Mouse (Mus musculus) E14TG2a.4 (cell line): ENCODE measurements around the gene Psap.

Experiments used
- H3K27me3 ChIP-seq: 2 replicates; pipeline ENCODE4 v1.6.1; 2014; ENCODE audit warnings: low read length, control low read depth; ENCODE audit not compliant: insufficient read depth
- H3K36me3 ChIP-seq: 2 replicates; pipeline ENCODE4 v1.6.1; 2014; ENCODE audit warnings: low read length, control low read depth; ENCODE audit not compliant: insufficient read depth
- H3K4me1 ChIP-seq: replicated peaks from 2 replicates; pipeline ENCODE4 v1.6.1; 2014; ENCODE audit warnings: low read depth, low read length, control low read depth
- H3K4me3 ChIP-seq: replicated peaks from 2 replicates; pipeline ENCODE4 v1.5.1; 2014; ENCODE audit warnings: mild to moderate bottlenecking, low read length
- H3K9me3 ChIP-seq: 2 replicates; pipeline ENCODE4 v1.6.1; 2014; ENCODE audit warnings: low read length, control low read depth
- CTCF ChIP-seq: conservative IDR thresholded peaks from 2 replicates; pipeline ENCODE4 v1.5.1; 2014; ENCODE audit warnings: low read length
- NANOG ChIP-seq: IDR thresholded peaks from 2 replicates; pipeline ENCODE4 v1.6.1; 2014; ENCODE audit warnings: borderline replicate concordance, low read length, mixed read lengths
- POU5F1 ChIP-seq: IDR thresholded peaks from 2 replicates; pipeline ENCODE4 v1.6.1; 2014; ENCODE audit warnings: low read length, borderline replicate concordance

Gene Psap

GRCm38 (mm10) chr10:60299636-60300035, 22.2 kb downstream of the Psap start:
- no peaks in the 10 kb centered on the region for H3K27me3 ChIP-seq
- no peak for TF ChIP-seq NANOG
- TF ChIP-seq CTCF = no peak
- TF ChIP-seq POU5F1 = no peak
- peaks cover 74% of the 10 kb centered on the region for H3K36me3 ChIP-seq
- H3K4me1 ChIP-seq = peaks cover 35% of the 10 kb centered on the region
- H3K9me3 ChIP-seq = no peaks in the 10 kb centered on the region
- H3K4me3 ChIP-seq = peak overlapping the region; percentile 69

- Histone ChIP-seq H3K36me3 (peaks cover 42% of the 10 kb centered on the region), H3K4me3 (no peak overlapping the region), H3K4me1 (peaks cover 45% of the 10 kb centered on the region), H3K27me3 (no peaks in the 10 kb centered on the region), H3K9me3 (no peaks in the 10 kb centered on the region)
- TF ChIP-seq NANOG (no peak), POU5F1 (no peak), CTCF (no peak)
Measured at GRCm38 (mm10) chr10:60303419-60303818, 26.0 kb downstream of the Psap start.

DNA sequence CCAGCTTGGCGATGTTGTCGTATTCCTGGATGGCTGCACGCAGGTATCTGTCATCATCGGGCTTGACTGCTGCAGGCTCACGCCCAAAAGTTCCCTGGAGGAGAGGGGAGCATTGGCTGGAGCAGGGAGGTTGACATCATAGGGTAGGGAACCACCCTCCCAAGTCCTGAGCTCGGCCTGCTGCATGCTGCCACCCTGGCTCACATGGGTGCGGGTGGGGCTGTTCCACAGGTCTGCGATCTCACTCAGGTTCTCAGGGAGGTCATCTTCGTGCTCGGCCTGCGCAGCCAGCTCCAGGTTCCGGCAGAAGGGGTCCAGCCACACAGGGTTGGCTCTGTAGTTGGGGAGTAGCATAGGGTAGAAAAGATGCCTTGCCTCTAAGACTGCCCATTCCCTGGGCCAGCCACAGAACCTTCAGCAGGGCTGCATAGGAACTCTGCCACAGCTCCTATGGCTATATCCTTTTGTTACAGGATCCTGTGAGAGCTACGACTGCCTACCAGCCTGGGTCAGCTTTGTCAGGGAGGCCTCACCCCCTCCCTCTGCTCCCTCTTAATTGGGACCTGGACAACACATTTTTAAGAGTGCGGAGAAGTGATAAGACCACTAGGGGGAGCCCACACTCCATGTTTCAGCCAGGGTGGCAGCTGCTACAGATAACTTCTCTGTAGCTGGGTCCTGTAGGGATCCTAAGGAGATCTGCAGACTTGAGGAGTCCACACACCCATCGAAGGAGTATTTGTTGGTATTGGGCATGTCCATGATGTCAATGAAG, 27.6 kb downstream of the Psap start:
- no peaks in the 10 kb centered on the region for H3K27me3 ChIP-seq
- peaks cover 26% of the 10 kb centered on the region for H3K36me3 ChIP-seq
- peak; percentile 44 for TF ChIP-seq CTCF
- TF ChIP-seq POU5F1 = no peak
- TF ChIP-seq NANOG = no peak
- H3K4me1 ChIP-seq = peaks cover 33% of the 10 kb centered on the region
- no peaks in the 10 kb centered on the region for H3K9me3 ChIP-seq
- H3K4me3 ChIP-seq = 0 out of 2 replicates have a peak overlapping the region, but pooled peaks have one; percentile 20

- no peaks in the 10 kb centered on the region for H3K9me3 ChIP-seq
- H3K4me1 ChIP-seq = peaks cover 8% of the 10 kb centered on the region
- TF ChIP-seq NANOG (no peak), POU5F1 (no peak), CTCF (no peak)
- no peaks in the 10 kb centered on the region for H3K36me3 ChIP-seq
- no peaks in the 10 kb centered on the region for H3K27me3 ChIP-seq
- no peak overlapping the region for H3K4me3 ChIP-seq
Measured at GRCm38 (mm10) chr10:60310629-60311028, 33.2 kb downstream of the Psap start.

DNA sequence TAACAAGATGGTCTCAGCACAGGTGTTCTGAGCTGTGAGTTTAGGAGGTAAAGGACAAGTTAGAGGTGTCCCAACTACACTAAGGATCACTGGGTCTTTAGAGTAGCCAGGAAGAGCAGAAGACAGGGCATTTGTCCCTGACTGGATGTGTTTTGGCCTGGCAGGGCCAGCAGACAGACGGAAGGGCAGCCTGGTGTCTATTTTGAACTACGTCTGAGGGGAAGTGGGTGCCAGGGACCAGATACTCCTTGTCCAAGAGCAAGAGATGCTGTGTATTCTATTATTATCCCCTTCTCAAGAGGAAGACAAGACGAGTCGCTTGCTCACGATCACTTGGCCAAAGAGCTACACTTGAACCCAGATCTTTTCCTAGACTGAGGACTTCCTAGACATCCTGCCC, 36.2 kb downstream of the Psap start:
- H3K4me3 ChIP-seq = no peak overlapping the region
- H3K27me3 ChIP-seq = no peaks in the 10 kb centered on the region
- no peak for TF ChIP-seq CTCF
- no peak for TF ChIP-seq POU5F1
- TF ChIP-seq NANOG = no peak
- no peaks in the 10 kb centered on the region for H3K36me3 ChIP-seq
- no peaks in the 10 kb centered on the region for H3K9me3 ChIP-seq
- H3K4me1 ChIP-seq = no peaks in the 10 kb centered on the region; the same call in 1 of the 2 replicates

DNA sequence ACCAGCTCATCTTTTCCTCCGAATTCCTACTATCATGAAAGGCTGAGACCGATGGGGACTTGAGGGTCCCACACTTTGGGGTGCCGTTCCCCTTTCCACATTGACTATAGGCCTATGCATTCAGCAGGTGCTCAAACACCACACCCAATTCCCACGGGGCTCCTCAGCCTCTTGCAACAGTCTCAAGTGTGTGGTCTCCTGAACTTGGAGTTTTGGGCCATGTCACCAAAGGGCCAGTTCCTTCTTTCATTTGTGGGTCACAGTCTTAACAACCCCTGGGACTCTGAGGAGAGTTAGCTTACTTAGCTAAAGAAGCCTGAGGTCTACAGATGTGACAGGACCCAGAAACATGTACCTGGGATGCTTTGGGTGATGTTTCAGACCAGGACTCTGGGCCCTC, 38.7 kb downstream of the Psap start:
- H3K27me3 ChIP-seq = no peaks in the 10 kb centered on the region
- H3K36me3 ChIP-seq = no peaks in the 10 kb centered on the region
- TF ChIP-seq POU5F1 = no peak
- H3K4me3 ChIP-seq = no peak overlapping the region
- no peaks in the 10 kb centered on the region for H3K9me3 ChIP-seq
- no peaks in the 10 kb centered on the region; the same call in 1 of the 2 replicates for H3K4me1 ChIP-seq

DNA sequence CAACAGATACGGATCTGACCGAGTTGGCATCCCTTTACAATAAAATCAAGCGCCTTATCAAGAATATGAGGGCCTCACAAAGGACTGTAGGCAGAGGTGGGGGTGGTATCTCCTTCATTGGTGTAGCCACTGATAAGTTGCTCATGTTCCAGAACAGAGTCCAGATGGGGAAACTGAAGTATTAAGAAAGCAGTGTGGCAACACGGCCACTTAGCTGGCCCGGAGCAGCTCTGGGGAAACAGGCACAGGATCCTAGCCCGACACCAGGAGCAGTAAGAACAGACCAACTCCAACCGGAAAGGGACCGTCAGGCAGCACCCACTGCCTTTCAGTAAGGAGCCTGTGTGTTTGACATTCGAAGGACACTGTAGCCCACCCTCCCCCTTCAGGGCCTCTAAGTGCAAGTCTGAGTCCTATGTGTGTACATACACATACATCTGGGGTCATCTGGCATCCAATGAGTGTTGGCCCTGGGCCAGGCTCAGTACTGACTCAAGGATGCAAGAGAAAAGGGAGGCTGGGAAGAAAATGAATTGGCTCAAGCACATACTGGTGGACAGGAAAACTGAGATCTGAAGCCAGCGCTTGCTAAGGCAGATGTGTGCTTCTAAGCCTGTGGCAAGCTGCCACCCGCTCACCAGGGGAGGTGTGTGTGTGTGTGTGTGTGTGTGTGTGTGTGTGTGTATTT, 51.7 kb downstream of the Psap start:
- no peaks in the 10 kb centered on the region for H3K9me3 ChIP-seq

GRCm38 (mm10) chr10:60334583-60334982, 57.2 kb downstream of the Psap start:
- TF ChIP-seq POU5F1 (no peak), NANOG (no peak), CTCF (no peak)
- H3K4me1 ChIP-seq = no peaks in the 10 kb centered on the region
- no peaks in the 10 kb centered on the region for H3K9me3 ChIP-seq
- H3K36me3 ChIP-seq = no peaks in the 10 kb centered on the region
- peaks cover 21% of the 10 kb centered on the region for H3K27me3 ChIP-seq
- no peak overlapping the region for H3K4me3 ChIP-seq

More for the DNA sequence above, 51.7 kb downstream of the Psap start:
- Histone ChIP-seq H3K36me3 (no peaks in the 10 kb centered on the region), H3K4me3 (no peak overlapping the region), H3K4me1 (peaks cover 7% of the 10 kb centered on the region; the same call in 1 of the 2 replicates), H3K27me3 (peaks cover 17% of the 10 kb centered on the region)
- TF ChIP-seq CTCF (no peak), NANOG (no peak), POU5F1 (no peak)
